Mouse (Mus musculus): ENCODE data around the gene Leo1.

DNA sequence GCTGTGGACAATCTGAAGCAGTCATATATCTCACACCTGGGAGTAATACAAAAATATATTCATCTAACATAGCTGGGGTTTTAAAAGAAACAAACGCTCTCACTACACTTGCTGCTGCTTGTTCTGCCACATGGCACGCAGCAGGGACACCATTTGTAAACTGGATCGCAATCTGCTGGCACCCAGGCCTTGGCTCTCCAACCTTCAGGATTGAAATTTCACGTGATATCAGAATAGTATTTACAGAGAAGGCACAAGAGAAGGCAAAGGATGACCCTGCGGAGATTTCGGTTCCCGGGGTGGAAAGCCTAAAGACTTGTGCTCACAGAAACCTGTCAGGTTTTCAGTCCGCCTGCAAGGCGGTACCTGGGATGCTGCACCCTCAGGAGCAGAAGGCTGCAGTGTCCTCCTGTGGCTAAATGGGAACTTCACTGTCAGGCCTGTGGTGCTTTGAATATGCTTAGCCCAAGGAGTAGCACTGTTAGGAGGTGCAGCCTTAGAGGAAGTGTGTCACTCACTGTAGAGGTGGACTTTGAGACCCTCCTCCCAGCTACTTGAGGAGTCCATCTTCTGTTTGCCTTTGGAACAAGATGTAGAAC lies 53.2 kb downstream of the Leo1 start:
- no peak for TF ChIP-seq POLR2A (IDR thresholded peaks at IDR 0.05; ENCODE audit: insufficient read length, low read depth)
- TF ChIP-seq TCF12 (IDR thresholded peaks at IDR 0.05; ENCODE audit: insufficient read depth, poor library complexity, severe bottlenecking): no peak
- no peak for TF ChIP-seq CEBPB (IDR thresholded peaks at IDR 0.05; ENCODE audit: insufficient read depth, poor library complexity, severe bottlenecking)
- no peak for TF ChIP-seq MYOG (IDR thresholded peaks at IDR 0.05; ENCODE audit: control insufficient read depth in 1 of 3, insufficient read depth in 1 of 3, insufficient read length in 2 of 3, low read depth in 2 of 3)
- TF ChIP-seq MAX (IDR thresholded peaks at IDR 0.05; ENCODE audit: low read depth): no peak
- no peak for TF ChIP-seq MYOD1 (IDR thresholded peaks at IDR 0.05; ENCODE audit: control insufficient read depth in 1 of 3, insufficient read length in 2 of 3, low read depth in 2 of 3)

Data from myocyte (in vitro differentiated cells).